Mouse (Mus musculus) MEL (cell line): ENCODE data around the gene B4galt1. TPM values are rescaled to one million over a fixed set of nuclear protein-coding genes. Genes with fewer than 3 reads are reported as not detected.

Experiments used
- DNase-seq: peaks from one replicate; pipeline ENCODE4 v3.0.0; 2011; ENCODE audit warnings: low read depth, low spot score
- H3K27ac ChIP-seq: 2 replicates; pipeline ENCODE4 v1.5.1; 2012; ENCODE audit warnings: low read depth, mild to moderate bottlenecking, control low read depth, low read length, moderate library complexity; ENCODE audit not compliant: control insufficient read depth
- H3K27me3 ChIP-seq, 2 experiments: fragments of 150-350 bp in 1 of 2; sonication (generic) in 1 of 2; 2 replicates each; pipeline ENCODE4 v1.6.1; 2012; ENCODE audit warnings: low read length in 2 of 2, mild to moderate bottlenecking in 2 of 2, improper control_type of control experiment in 1 of 2, moderate library complexity in 1 of 2; ENCODE audit not compliant: insufficient read depth in 2 of 2, control insufficient read depth in 1 of 2
- H3K36me3 ChIP-seq, 2 experiments: 2 replicates each; pipeline ENCODE4 v1.6.1; 2012 to 2014; ENCODE audit warnings: low read length in 2 of 2, improper control_type of control experiment in 1 of 2, inconsistent platforms in 1 of 2, mild to moderate bottlenecking in 1 of 2; ENCODE audit not compliant: insufficient read depth in 2 of 2, control insufficient read depth in 1 of 2
- H3K4me1 ChIP-seq, 2 experiments: fragments of 150-350 bp in 1 of 2; sonication (generic) in 1 of 2; 2 replicates each; pipeline ENCODE4 v1.6.1; 2012; ENCODE audit warnings: low read length in 2 of 2, improper control_type of control experiment in 1 of 2, mild to moderate bottlenecking in 1 of 2; ENCODE audit not compliant: insufficient read depth in 2 of 2, control insufficient read depth in 1 of 2
- H3K4me3 ChIP-seq, 2 experiments: fragments of 150-350 bp in 1 of 2; sonication (generic) in 1 of 2; 2 replicates each; pipeline ENCODE4 v1.5.1; 2012; ENCODE audit warnings: low read depth in 2 of 2, low read length in 2 of 2, mild to moderate bottlenecking in 2 of 2, moderate library complexity in 2 of 2, control low read depth in 1 of 2, improper control_type of control experiment in 1 of 2; ENCODE audit not compliant: control insufficient read depth in 1 of 2, insufficient read depth in 1 of 2
- H3K79me2 ChIP-seq: 2 replicates; pipeline ENCODE4 v1.6.1; 2012; ENCODE audit warnings: mild to moderate bottlenecking, low read length, moderate library complexity; ENCODE audit not compliant: control insufficient read depth, poor library complexity, insufficient read depth
- H3K9ac ChIP-seq: 2 replicates; pipeline ENCODE4 v1.6.1; 2012; ENCODE audit warnings: low read depth, mild to moderate bottlenecking, control low read depth, low read length, moderate library complexity; ENCODE audit not compliant: control insufficient read depth, poor library complexity, severe bottlenecking
- H3K9me3 ChIP-seq: fragments of 150-350 bp; sonication (generic); replicated peaks from 2 replicates; pipeline ENCODE4 v1.6.1; 2012; ENCODE audit warnings: mild to moderate bottlenecking, low read length, improper control_type of control experiment, moderate library complexity; ENCODE audit not compliant: insufficient read depth
- CHD1 ChIP-seq: IDR thresholded peaks from 2 replicates; pipeline ENCODE4 v1.6.1; 2012; ENCODE audit warnings: low read depth, mild to moderate bottlenecking, inconsistent platforms, low read length, improper control_type of control experiment
- CTCF ChIP-seq, 3 experiments: IDR thresholded peaks in 2 of 3; conservative IDR thresholded peaks in 1 of 3; 2 replicates each; pipeline ENCODE4 v1.5.1; 2011 to 2012; ENCODE audit warnings: low read length in 3 of 3, low read depth in 2 of 3, mild to moderate bottlenecking in 2 of 3, improper control_type of control experiment in 1 of 3, inconsistent platforms in 1 of 3, mixed read lengths in 1 of 3, moderate library complexity in 1 of 3; ENCODE audit not compliant: control insufficient read depth in 1 of 3, insufficient read depth in 1 of 3, poor library complexity in 1 of 3, severe bottlenecking in 1 of 3
- E2F4 ChIP-seq: IDR thresholded peaks from 2 replicates; pipeline ENCODE4 v1.6.1; 2011; ENCODE audit warnings: low read depth, low read length, improper control_type of control experiment, borderline replicate concordance
- EP300 ChIP-seq, 2 experiments: IDR thresholded peaks; 2 replicates each; pipeline ENCODE4 v1.6.1; 2011; ENCODE audit warnings: improper control_type of control experiment in 2 of 2, low read length in 2 of 2, low read depth in 1 of 2, mild to moderate bottlenecking in 1 of 2
- HCFC1 ChIP-seq: IDR thresholded peaks from 2 replicates; pipeline ENCODE4 v1.6.1; 2012; ENCODE audit warnings: low read depth, mild to moderate bottlenecking, inconsistent platforms, low read length, improper control_type of control experiment, moderate library complexity
- MAFK ChIP-seq: IDR thresholded peaks from 2 replicates; pipeline ENCODE4 v1.6.1; 2011; ENCODE audit warnings: low read depth, mild to moderate bottlenecking, low read length, improper control_type of control experiment, borderline replicate concordance
- MAX ChIP-seq: IDR thresholded peaks from 2 replicates; pipeline ENCODE4 v1.6.1; 2011; ENCODE audit warnings: low read length, improper control_type of control experiment
- MAZ ChIP-seq: IDR thresholded peaks from 2 replicates; pipeline ENCODE4 v1.6.1; 2012; ENCODE audit warnings: low read depth, mild to moderate bottlenecking, inconsistent platforms, low read length, improper control_type of control experiment
- MEF2A ChIP-seq: IDR thresholded peaks from 2 replicates; pipeline ENCODE4 v1.6.1; 2014; ENCODE audit warnings: low read depth, mild to moderate bottlenecking, inconsistent platforms, low read length, improper control_type of control experiment; ENCODE audit not compliant: poor library complexity, insufficient replicate concordance, severe bottlenecking; ENCODE audit errors: extremely low read depth
- MXI1 ChIP-seq: IDR thresholded peaks from 2 replicates; pipeline ENCODE4 v1.6.1; 2011; ENCODE audit warnings: mild to moderate bottlenecking, low read depth, low read length, improper control_type of control experiment
- MYB ChIP-seq: IDR thresholded peaks from 2 replicates; pipeline ENCODE4 v1.6.1; 2011; ENCODE audit warnings: mild to moderate bottlenecking, low read depth, low read length, improper control_type of control experiment
- MYC ChIP-seq: IDR thresholded peaks from 2 replicates; pipeline ENCODE4 v1.6.1; 2011; ENCODE audit warnings: low read depth, mild to moderate bottlenecking, low read length, improper control_type of control experiment, moderate library complexity
- NELFE ChIP-seq: IDR thresholded peaks from 2 replicates; pipeline ENCODE4 v1.6.1; 2011; ENCODE audit warnings: low read depth, low read length, improper control_type of control experiment
- NRF1 ChIP-seq: IDR thresholded peaks from 2 replicates; pipeline ENCODE4 v1.6.1; 2014; ENCODE audit warnings: low read depth, mild to moderate bottlenecking, inconsistent platforms, low read length, improper control_type of control experiment, moderate library complexity; ENCODE audit not compliant: poor library complexity, insufficient read depth, severe bottlenecking
- POLR2A ChIP-seq, 2 experiments: IDR thresholded peaks; 2 replicates each; pipeline ENCODE4 v1.6.1; 2011 to 2012; ENCODE audit warnings: low read length in 2 of 2, mild to moderate bottlenecking in 2 of 2, control low read depth in 1 of 2, improper control_type of control experiment in 1 of 2, low read depth in 1 of 2, moderate library complexity in 1 of 2; ENCODE audit not compliant: control insufficient read depth in 1 of 2, insufficient read depth in 1 of 2, poor library complexity in 1 of 2
- POLR2AphosphoS2 ChIP-seq: IDR thresholded peaks from 2 replicates; pipeline ENCODE4 v1.6.1; 2011; ENCODE audit warnings: low read length, improper control_type of control experiment
- POLR2AphosphoS5 ChIP-seq: IDR thresholded peaks from 2 replicates; pipeline ENCODE4 v1.6.1; 2012; ENCODE audit warnings: low read depth, borderline replicate concordance, mild to moderate bottlenecking, inconsistent platforms, low read length, moderate library complexity, mixed read lengths
- RCOR1 ChIP-seq: IDR thresholded peaks from 2 replicates; pipeline ENCODE4 v1.6.1; 2012; ENCODE audit warnings: low read depth, mild to moderate bottlenecking, inconsistent platforms, low read length, improper control_type of control experiment
- SIN3A ChIP-seq: IDR thresholded peaks from 2 replicates; pipeline ENCODE4 v1.6.1; 2012; ENCODE audit warnings: low read length, improper control_type of control experiment, inconsistent platforms
- TBP ChIP-seq: IDR thresholded peaks from 2 replicates; pipeline ENCODE4 v1.8.0; 2011; ENCODE audit warnings: low read depth, low read length, improper control_type of control experiment
- TCF12 ChIP-seq: IDR thresholded peaks from 2 replicates; pipeline ENCODE4 v1.6.1; 2014; ENCODE audit warnings: low read depth, mild to moderate bottlenecking, inconsistent platforms, low read length, improper control_type of control experiment, moderate library complexity
- USF2 ChIP-seq, 2 experiments: IDR thresholded peaks; 2 replicates each; pipeline ENCODE4 v1.6.1; 2011 to 2012; ENCODE audit warnings: improper control_type of control experiment in 2 of 2, low read length in 2 of 2, borderline replicate concordance in 1 of 2, inconsistent platforms in 1 of 2, low read depth in 1 of 2, mild to moderate bottlenecking in 1 of 2; ENCODE audit not compliant: insufficient read depth in 1 of 2
- ZC3H11A ChIP-seq: IDR thresholded peaks from 2 replicates; pipeline ENCODE4 v1.6.1; 2012; ENCODE audit warnings: low read depth, mild to moderate bottlenecking, inconsistent platforms, low read length, improper control_type of control experiment
- ZKSCAN1 ChIP-seq: IDR thresholded peaks from 2 replicates; pipeline ENCODE4 v1.6.1; 2012; ENCODE audit warnings: low read depth, mild to moderate bottlenecking, inconsistent platforms, low read length, improper control_type of control experiment, moderate library complexity
- ZNF384 ChIP-seq: IDR thresholded peaks from 2 replicates; pipeline ENCODE4 v1.6.1; 2012; ENCODE audit warnings: low read depth, mild to moderate bottlenecking, inconsistent platforms, low read length, improper control_type of control experiment
- polyA plus RNA-seq, 2 experiments: library from polyadenylated mRNA; stranded (reverse) in 1 of 2; unstranded in 1 of 2; fragments of >175 nt in 1 of 2; fragments of >200 nt in 1 of 2; gene quantifications; 2 replicates each; pipeline versions ENCODE4 v1.2.1 to v1.2.4; 2012; ENCODE audit warnings: low replicate concordance in 2 of 2, low read depth in 1 of 2; ENCODE audit not compliant: insufficient read length in 2 of 2, insufficient read depth in 1 of 2, missing spikeins in 1 of 2
- total RNA-seq: library from RNA; depleted of rRNA; stranded (reverse); fragments of 300-350 nt; gene quantifications from 2 replicates; pipeline ENCODE4 v1.2.3, GENCODE M21; 2012

B4galt1 gene
- total and polyA plus RNA-seq, 3 experiments, result 10.8 to 22.5 TPM; not detected in 1

DNA sequence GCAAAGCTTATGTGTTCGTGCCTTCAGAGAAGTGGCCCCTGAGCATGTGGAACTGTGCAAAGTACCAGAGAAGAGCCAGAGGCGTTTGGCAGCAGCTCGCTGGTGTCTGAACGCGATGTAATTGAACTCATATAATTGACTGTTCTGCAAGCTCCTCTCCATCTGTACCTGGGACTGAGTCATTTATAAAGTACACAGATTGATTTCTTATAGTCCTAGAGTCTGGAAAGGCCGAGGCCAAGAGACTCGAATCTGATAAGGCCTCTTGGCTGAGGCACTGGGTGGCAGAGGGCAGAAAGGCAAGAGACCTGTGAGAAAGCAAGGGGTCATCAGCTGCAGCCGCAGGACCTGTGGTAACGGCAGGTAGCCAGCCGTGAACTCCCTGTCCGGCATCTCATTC lies 35.0 kb upstream of the B4galt1 start:
- peaks cover 0 to 1% of the 10 kb centered on the region in 2 experiments; a peak in 1 of 4 replicates for H3K27me3 ChIP-seq
- TF ChIP-seq MYC (no peak), TCF12 (no peak), ZC3H11A (no peak), MAFK (no peak), RCOR1 (no peak), TBP (no peak), MYB (no peak), USF2 (IDR thresholded peaks at IDR 0.05; ENCODE audit: borderline replicate concordance in 1 of 2, insufficient read depth in 1 of 2, low read depth in 1 of 2, low read length in 2 of 2) (no peak), SIN3A (no peak), POLR2AphosphoS2 (no peak), CTCF (IDR thresholded peaks at IDR 0.05 in 2 of 3, conservative IDR thresholded peaks at IDR 0.05 in 1 of 3; ENCODE audit: control insufficient read depth in 1 of 3, insufficient read depth in 1 of 3, low read depth in 2 of 3, low read length in 3 of 3, poor library complexity in 1 of 3, severe bottlenecking in 1 of 3) (no peak), MAZ (no peak), MAX (no peak), NRF1 (no peak), ZNF384 (no peak), NELFE (no peak), POLR2AphosphoS5 (no peak)
- no peaks in the 10 kb centered on the region for H3K9me3 ChIP-seq
- no peak for DNase-seq
- no peak overlapping the region for H3K27ac ChIP-seq
- H3K36me3 ChIP-seq, result no peaks in the 10 kb centered on the region
- no peaks in the 10 kb centered on the region for H3K79me2 ChIP-seq
- no peak overlapping the region for H3K9ac ChIP-seq
- H3K4me1 ChIP-seq, result no peaks in the 10 kb centered on the region
- no peak overlapping the region for H3K4me3 ChIP-seq

DNA sequence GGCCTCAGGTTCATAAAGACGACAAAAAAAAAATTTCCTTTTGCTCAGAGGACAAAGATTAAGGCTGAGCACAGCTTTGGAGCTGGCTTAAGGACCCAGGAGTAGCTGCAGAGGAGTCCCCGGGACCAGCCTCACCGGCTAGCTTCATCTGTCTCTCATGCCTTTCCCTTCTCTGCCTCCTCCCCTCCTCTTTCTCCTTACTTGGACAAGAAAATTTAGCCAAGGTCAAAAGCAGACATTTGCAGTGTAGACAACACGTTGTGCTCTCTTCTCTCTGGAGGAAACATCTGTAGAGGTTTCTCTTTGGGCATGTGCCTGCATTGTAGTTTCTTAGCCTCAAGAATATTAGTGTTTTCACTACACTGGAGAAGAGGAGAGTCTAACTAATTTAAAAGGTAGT lies 32.1 kb upstream of the B4galt1 start:
- no peaks in the 10 kb centered on the region for H3K4me1 ChIP-seq
- TF ChIP-seq RCOR1, result no peak
- no peak for TF ChIP-seq MAFK
- no peak for TF ChIP-seq TCF12

DNA sequence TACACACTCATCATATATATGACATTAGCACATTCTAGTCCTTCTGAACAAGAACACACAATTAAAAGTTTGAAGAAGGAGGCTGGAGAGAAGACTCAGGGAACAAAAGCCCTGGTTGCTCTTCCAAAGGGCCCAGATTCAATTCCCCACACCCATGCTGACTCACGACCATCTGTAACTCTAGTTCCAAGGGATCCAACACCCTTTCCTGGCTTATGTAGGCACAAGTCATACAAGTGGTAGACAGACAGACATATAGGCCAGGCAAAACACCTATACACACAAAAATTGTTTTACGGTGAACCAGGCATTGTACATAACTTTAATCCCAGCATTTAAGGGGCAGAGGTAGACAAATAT lies 31.3 kb upstream of the B4galt1 start:
- TF ChIP-seq NELFE, result no peak
- TF ChIP-seq POLR2AphosphoS2, result no peak
- TF ChIP-seq USF2 (IDR thresholded peaks at IDR 0.05; ENCODE audit: borderline replicate concordance in 1 of 2, insufficient read depth in 1 of 2, low read depth in 1 of 2, low read length in 2 of 2), result no peak
- no peak for TF ChIP-seq CHD1
- no peak for TF ChIP-seq MXI1
- no peak for TF ChIP-seq MYC
- TF ChIP-seq MAZ, result no peak
- no peak for TF ChIP-seq MEF2A
- TF ChIP-seq E2F4, result no peak
- TF ChIP-seq HCFC1, result no peak
- no peak for TF ChIP-seq EP300 (IDR thresholded peaks at IDR 0.05; ENCODE audit: low read depth in 1 of 2, low read length in 2 of 2)
- TF ChIP-seq RCOR1, result no peak
- no peak for TF ChIP-seq POLR2A (IDR thresholded peaks at IDR 0.05; ENCODE audit: control insufficient read depth in 1 of 2, insufficient read depth in 1 of 2, low read depth in 1 of 2, low read length in 2 of 2, poor library complexity in 1 of 2)
- TF ChIP-seq TCF12, result no peak
- no peak for TF ChIP-seq ZKSCAN1
- TF ChIP-seq, all 39 proteins: peak for 0
- peaks cover 0 to 1% of the 10 kb centered on the region in 2 experiments; a peak in 1 of 4 replicates for H3K27me3 ChIP-seq
- DNase-seq, result no peak

More for the DNA sequence above, 32.1 kb upstream of the B4galt1 start:
- Histone ChIP-seq H3K4me3 (no peak overlapping the region), H3K36me3 (no peaks in the 10 kb centered on the region), H3K9ac (no peak overlapping the region), H3K79me2 (no peaks in the 10 kb centered on the region), H3K27me3 (peaks cover 0 to 1% of the 10 kb centered on the region in 2 experiments; a peak in 1 of 4 replicates), H3K27ac (no peak overlapping the region), H3K9me3 (no peaks in the 10 kb centered on the region)
- no peak for DNase-seq

More for the DNA sequence above, 31.3 kb upstream of the B4galt1 start:
- Histone ChIP-seq H3K4me3 (no peak overlapping the region), H3K9me3 (no peaks in the 10 kb centered on the region), H3K9ac (no peak overlapping the region), H3K36me3 (no peaks in the 10 kb centered on the region), H3K79me2 (no peaks in the 10 kb centered on the region), H3K27ac (no peak overlapping the region), H3K4me1 (no peaks in the 10 kb centered on the region)
